Mouse (Mus musculus) lung, postnatal 0 days (tissue): Measurements from ENCODE around the gene March6. TPM values are rescaled to one million over a fixed set of nuclear protein-coding genes. Genes with fewer than 3 reads are reported as not detected.
A peak's percentile ranks its signal among the peaks of the same experiment; 100 is the strongest.

Experiments
- ATAC-seq: fragments of 200-750 bp; cut with Nextera tagmentation; 2 replicates; pipeline ENCODE4 v1.8.0; 2017; ENCODE audit warnings: moderate library complexity
- DNase-seq: peaks from one replicate; pipeline ENCODE4 v3.0.0-alpha.2; 2016; ENCODE audit warnings: low spot score
- H3K27ac ChIP-seq: fragments of 300-500 bp; sonication (generic); 2 replicates; pipeline ENCODE4 v1.5.1; 2014; ENCODE audit warnings: antibody characterized with exemption, mild to moderate bottlenecking, low read length, mixed read lengths
- H3K27me3 ChIP-seq: fragments of 300-500 bp; sonication (generic); replicated peaks from 2 replicates; pipeline ENCODE4 v1.6.1; 2014; ENCODE audit warnings: low read length, mixed read lengths; ENCODE audit not compliant: insufficient read depth
- H3K36me3 ChIP-seq: fragments of 300-500 bp; sonication (generic); 2 replicates; pipeline ENCODE4 v1.6.1; 2014; ENCODE audit warnings: low read length, mixed read lengths; ENCODE audit not compliant: insufficient read depth
- H3K4me1 ChIP-seq: fragments of 300-500 bp; sonication (generic); 2 replicates; pipeline ENCODE4 v1.6.1; 2014; ENCODE audit warnings: antibody characterized with exemption, low read depth, low read length, mixed read lengths; ENCODE audit not compliant: insufficient read depth
- H3K4me2 ChIP-seq: fragments of 300-500 bp; sonication (generic); replicated peaks from 2 replicates; pipeline ENCODE4 v1.6.1; 2014; ENCODE audit warnings: low read depth, mild to moderate bottlenecking, low read length, moderate library complexity, mixed read lengths
- H3K4me3 ChIP-seq: fragments of 300-500 bp; sonication (generic); 2 replicates; pipeline ENCODE4 v1.5.1; 2014; ENCODE audit warnings: low read depth, low read length
- H3K9ac ChIP-seq: fragments of 300-500 bp; sonication (generic); replicated peaks from 2 replicates; pipeline ENCODE4 v1.6.1; 2014; ENCODE audit warnings: low read depth, mild to moderate bottlenecking
- H3K9me3 ChIP-seq: fragments of 300-500 bp; sonication (generic); 2 replicates; pipeline ENCODE4 v1.6.1; 2016; ENCODE audit warnings: low read length, mixed read lengths
- CTCF ChIP-seq: IDR thresholded peaks from 2 replicates; pipeline ENCODE4 v1.5.1; 2016; ENCODE audit warnings: antibody characterized with exemption, mild to moderate bottlenecking
- EP300 ChIP-seq: IDR thresholded peaks from 2 replicates; pipeline ENCODE4 v1.6.1; 2016; ENCODE audit warnings: antibody characterized with exemption, mild to moderate bottlenecking, control low read depth
- WGBS: fragments of 180-500 bp; shearing (Covaris S2); extraction: QIAGEN DNeasy Blood & Tissue Kit; methylation state at CpG from one replicate; pipeline ENCODE4 v1.1.7; 2014; 5-methylcytosine and 5-hydroxymethylcytosine counted together
- polyA plus RNA-seq: library from polyadenylated mRNA; unstranded; fragments of >200 nt; fragmentation: Nextera tagmentation; extraction: Ambion mirVana; gene quantifications from 2 replicates; pipeline ENCODE4 v1.2.1, GENCODE M21; 2015

Gene March6
- polyA plus RNA-seq, 1 experiment from 2014 or later, result 18.3 TPM

GRCm38 (mm10) chr15:31562847-31563246, 32.0 kb upstream of the March6 start:
- TF ChIP-seq CTCF (no peak), EP300 (no peak)
- DNase-seq (no peak), ATAC-seq (no peak)
- Histone ChIP-seq H3K27ac (no peak overlapping the region), H3K27me3 (no peaks in the 10 kb centered on the region), H3K36me3 (no peaks in the 10 kb centered on the region), H3K4me3 (no peak overlapping the region), H3K4me2 (no peak overlapping the region), H3K9ac (no peak overlapping the region), H3K4me1 (no peaks in the 10 kb centered on the region), H3K9me3 (no peaks in the 10 kb centered on the region)
- 55% methylated on average over 8 of the region's 8 CpGs for WGBS

- no peak for TF ChIP-seq EP300
- no peak for TF ChIP-seq CTCF
- H3K4me3 ChIP-seq, result no peak overlapping the region
- ATAC-seq, result no peak
- no peak overlapping the region for H3K4me2 ChIP-seq
- no peaks in the 10 kb centered on the region for H3K4me1 ChIP-seq
- no peaks in the 10 kb centered on the region for H3K36me3 ChIP-seq
- no peak overlapping the region for H3K9ac ChIP-seq
- H3K27me3 ChIP-seq, result no peaks in the 10 kb centered on the region
- H3K27ac ChIP-seq, result no peak overlapping the region
- WGBS, result 96% methylated on average over 4 of the region's 4 CpGs
- no peaks in the 10 kb centered on the region for H3K9me3 ChIP-seq
- peak; percentile 3 for DNase-seq
Observed at GRCm38 (mm10) chr15:31561976-31562375, 31.1 kb upstream of the March6 start.

GRCm38 (mm10) chr15:31561390-31561789, 30.5 kb upstream of the March6 start:
- TF ChIP-seq CTCF, result no peak
- no peak for TF ChIP-seq EP300
- Histone ChIP-seq H3K27me3 (no peaks in the 10 kb centered on the region), H3K4me3 (no peak overlapping the region), H3K36me3 (no peaks in the 10 kb centered on the region), H3K9me3 (no peaks in the 10 kb centered on the region), H3K4me2 (no peak overlapping the region), H3K4me1 (no peaks in the 10 kb centered on the region), H3K9ac (no peak overlapping the region), H3K27ac (no peak overlapping the region)
- ATAC-seq (no peak), DNase-seq (no peak)
- WGBS, result 81% methylated on average over 6 of the region's 6 CpGs

- Histone ChIP-seq H3K4me1 (no peaks in the 10 kb centered on the region), H3K27ac (no peak overlapping the region), H3K36me3 (no peaks in the 10 kb centered on the region), H3K4me3 (no peak overlapping the region), H3K4me2 (no peak overlapping the region), H3K9me3 (no peaks in the 10 kb centered on the region), H3K27me3 (no peaks in the 10 kb centered on the region), H3K9ac (no peak overlapping the region)
- TF ChIP-seq EP300 (no peak), CTCF (no peak)
- ATAC-seq (no peak), DNase-seq (no peak)
- WGBS, result 91% methylated on average over 2 of the region's 2 CpGs
Observed at GRCm38 (mm10) chr15:31554855-31555254, 24.0 kb upstream of the March6 start.

- WGBS, result 68% methylated on average over 4 of the region's 4 CpGs
- H3K27ac ChIP-seq, result no peak overlapping the region
- ATAC-seq (no peak), DNase-seq (no peak)
- no peaks in the 10 kb centered on the region for H3K36me3 ChIP-seq
- TF ChIP-seq EP300 (no peak), CTCF (no peak)
- no peaks in the 10 kb centered on the region for H3K4me1 ChIP-seq
- no peaks in the 10 kb centered on the region for H3K27me3 ChIP-seq
- no peaks in the 10 kb centered on the region for H3K9me3 ChIP-seq
- no peak overlapping the region for H3K9ac ChIP-seq
- no peak overlapping the region for H3K4me3 ChIP-seq
- no peak overlapping the region for H3K4me2 ChIP-seq
Observed at GRCm38 (mm10) chr15:31550381-31550780, 19.5 kb upstream of the March6 start.

- H3K9me3 ChIP-seq, result no peaks in the 10 kb centered on the region
- DNase-seq, result no peak
- H3K4me3 ChIP-seq, result no peak overlapping the region
- no peak overlapping the region for H3K27ac ChIP-seq
- 61% methylated on average over 5 of the region's 5 CpGs for WGBS
- H3K36me3 ChIP-seq, result no peaks in the 10 kb centered on the region
- no peak overlapping the region for H3K4me2 ChIP-seq
- H3K4me1 ChIP-seq, result no peaks in the 10 kb centered on the region
- H3K9ac ChIP-seq, result no peak overlapping the region
- no peaks in the 10 kb centered on the region for H3K27me3 ChIP-seq
- no peak for ATAC-seq
- TF ChIP-seq CTCF (no peak), EP300 (no peak)
Observed at GRCm38 (mm10) chr15:31547421-31547820, 16.6 kb upstream of the March6 start.

- ATAC-seq, result no peak
- Histone ChIP-seq H3K9ac (no peak overlapping the region), H3K4me1 (no peaks in the 10 kb centered on the region), H3K9me3 (no peaks in the 10 kb centered on the region), H3K27me3 (no peaks in the 10 kb centered on the region), H3K4me3 (no peak overlapping the region), H3K36me3 (no peaks in the 10 kb centered on the region), H3K4me2 (no peak overlapping the region), H3K27ac (no peak overlapping the region)
- no peak for DNase-seq
- TF ChIP-seq CTCF (no peak), EP300 (no peak)
- 87% methylated on average over 6 of the region's 6 CpGs for WGBS
Observed at GRCm38 (mm10) chr15:31546291-31546690, 15.4 kb upstream of the March6 start.
